Mouse (Mus musculus) G1E (cell line): ENCODE data around the gene Tmx4.

Experiments used
- CTCF ChIP-seq: IDR thresholded peaks from 2 replicates; pipeline ENCODE4 v1.5.1; 2012; ENCODE audit warnings: low read depth, low read length, inconsistent platforms, mixed read lengths
- GATA1 ChIP-seq: IDR thresholded peaks from 2 replicates; pipeline ENCODE4 v1.6.1; 2012; ENCODE audit warnings: borderline replicate concordance, low read length, inconsistent platforms, mixed read lengths
- GATA2 ChIP-seq: IDR thresholded peaks from 2 replicates; pipeline ENCODE4 v1.6.1; 2012; ENCODE audit warnings: low read depth, low read length, inconsistent platforms, borderline replicate concordance
- POLR2AphosphoS5 ChIP-seq: IDR thresholded peaks from 2 replicates; pipeline ENCODE4 v1.6.1; 2012; ENCODE audit warnings: low read depth, low read length, inconsistent platforms; ENCODE audit not compliant: insufficient replicate concordance
- TAL1 ChIP-seq: conservative IDR thresholded peaks from 2 replicates; pipeline ENCODE4 v1.6.1; 2012; ENCODE audit warnings: low read depth, low read length, inconsistent platforms, mixed read lengths

DNA sequence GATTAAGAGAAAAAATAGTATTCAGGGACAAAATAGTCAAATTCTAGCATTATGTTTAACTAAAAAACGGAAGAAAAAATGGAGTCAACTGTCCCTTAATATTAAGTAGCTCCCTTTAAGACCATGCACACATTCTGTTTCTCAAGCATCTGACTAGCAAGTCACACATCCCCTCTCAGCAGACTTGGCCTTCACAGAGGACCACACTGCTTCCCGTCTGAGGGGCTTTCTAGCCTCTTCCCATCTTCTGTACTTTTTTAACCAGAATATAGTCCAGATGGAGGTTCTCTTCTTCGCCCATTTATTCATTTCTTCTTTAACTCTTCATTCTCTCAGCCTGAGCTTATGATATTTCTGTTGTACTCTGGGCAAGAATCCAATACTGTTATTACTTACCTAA is 35.6 kb upstream of the Tmx4 start:
- TF ChIP-seq CTCF: no peak
- TF ChIP-seq GATA1: no peak
- no peak for TF ChIP-seq TAL1
- TF ChIP-seq POLR2AphosphoS5: no peak
- TF ChIP-seq GATA2: no peak
